Mouse (Mus musculus) liver, embryonic 16.5 days (tissue): ENCODE data around the gene Smc3. TPM values are rescaled to one million over a fixed set of nuclear protein-coding genes. Genes with fewer than 3 reads are reported as not detected.

Experiments
- ATAC-seq: fragments of 200-750 bp; cut with Nextera tagmentation; 2 replicates; pipeline ENCODE4 v1.8.0; 2017; ENCODE audit warnings: low read depth, mild to moderate bottlenecking, moderate number of reproducible peaks, moderate library complexity
- H3K27ac ChIP-seq: fragments of 300-500 bp; sonication (generic); 2 replicates; pipeline ENCODE4 v1.5.1; 2014; ENCODE audit warnings: mild to moderate bottlenecking, low read length
- H3K27me3 ChIP-seq: fragments of 300-500 bp; sonication (generic); 2 replicates; pipeline ENCODE4 v1.6.1; 2014; ENCODE audit warnings: low read depth, low read length, mixed read lengths; ENCODE audit not compliant: control insufficient read depth, insufficient read depth
- H3K36me3 ChIP-seq: fragments of 300-500 bp; sonication (generic); 2 replicates; pipeline ENCODE4 v1.6.1; 2014; ENCODE audit warnings: mild to moderate bottlenecking; ENCODE audit not compliant: control insufficient read depth, insufficient read depth
- H3K4me1 ChIP-seq: fragments of 300-500 bp; sonication (generic); 2 replicates; pipeline ENCODE4 v1.6.1; 2014; ENCODE audit warnings: low read depth, low read length, mixed read lengths; ENCODE audit not compliant: control insufficient read depth
- H3K4me2 ChIP-seq: fragments of 300-500 bp; sonication (generic); 2 replicates; pipeline ENCODE4 v1.6.1; 2014; ENCODE audit warnings: low read depth, low read length, mixed read lengths
- H3K4me3 ChIP-seq: fragments of 300-500 bp; sonication (generic); 2 replicates; pipeline ENCODE4 v1.5.1; 2014; ENCODE audit warnings: low read depth, mild to moderate bottlenecking, low read length
- H3K9ac ChIP-seq: fragments of 300-500 bp; sonication (generic); 2 replicates; pipeline ENCODE4 v1.6.1; 2014; ENCODE audit warnings: low read depth, low read length
- H3K9me3 ChIP-seq: fragments of 300-500 bp; sonication (generic); replicated peaks from 2 replicates; pipeline ENCODE4 v1.6.1; 2016; ENCODE audit warnings: low read length; ENCODE audit not compliant: control insufficient read depth
- WGBS: fragments of 180-500 bp; shearing (Covaris S2); extraction: QIAGEN DNeasy Blood & Tissue Kit; methylation state at CpG from one replicate; pipeline ENCODE4 v1.1.7; 2014; ENCODE audit not compliant: insufficient replicate concordance; 5-methylcytosine and 5-hydroxymethylcytosine counted together
- polyA plus RNA-seq: library from polyadenylated mRNA; unstranded; fragments of >200 nt; fragmentation: Nextera tagmentation; extraction: Ambion mirVana; gene quantifications from 2 replicates; pipeline ENCODE4 v1.2.1, GENCODE M21; 2015

The Smc3 gene
- polyA plus RNA-seq, 1 experiment from 2014 or later, result 27.4 TPM

DNA sequence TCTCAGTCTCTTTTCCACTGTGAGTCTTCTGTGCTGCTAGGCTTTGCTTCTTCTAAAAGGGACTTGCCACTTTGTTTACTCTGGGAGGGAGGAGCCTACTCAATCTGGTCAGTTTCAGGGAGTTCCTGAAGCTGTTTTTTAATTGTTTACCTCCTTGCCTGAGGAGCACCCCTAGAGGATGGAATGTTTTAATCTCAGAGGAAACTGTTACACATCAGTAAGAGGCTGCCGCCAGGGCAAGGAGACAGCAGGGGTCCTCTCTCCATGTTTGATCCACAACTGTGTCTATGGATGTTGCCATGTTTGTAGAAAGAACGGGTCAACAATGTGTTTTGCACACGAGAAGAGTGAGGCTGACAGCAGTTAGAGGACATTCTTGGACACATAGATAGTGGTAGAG lies 39.8 kb upstream of the Smc3 start:
- Histone ChIP-seq H3K36me3 (no peaks in the 10 kb centered on the region), H3K27me3 (no peaks in the 10 kb centered on the region), H3K4me2 (no peak overlapping the region), H3K9me3 (no peaks in the 10 kb centered on the region), H3K9ac (no peak overlapping the region), H3K4me3 (no peak overlapping the region), H3K4me1 (no peaks in the 10 kb centered on the region), H3K27ac (no peak overlapping the region)
- 65% methylated on average over 3 of the region's 3 CpGs for WGBS
- ATAC-seq, result no peak

- H3K27ac ChIP-seq, result no peak overlapping the region
- no peak overlapping the region for H3K9ac ChIP-seq
- 40% methylated on average over 4 of the region's 4 CpGs for WGBS
- no peaks in the 10 kb centered on the region for H3K36me3 ChIP-seq
- H3K4me1 ChIP-seq, result no peaks in the 10 kb centered on the region
- no peak overlapping the region for H3K4me2 ChIP-seq
- no peaks in the 10 kb centered on the region for H3K9me3 ChIP-seq
- H3K4me3 ChIP-seq, result no peak overlapping the region
- peak; percentile 60 for ATAC-seq
- H3K27me3 ChIP-seq, result no peaks in the 10 kb centered on the region
Observed at GRCm38 (mm10) chr19:53564174-53564573, 36.0 kb upstream of the Smc3 start.

DNA sequence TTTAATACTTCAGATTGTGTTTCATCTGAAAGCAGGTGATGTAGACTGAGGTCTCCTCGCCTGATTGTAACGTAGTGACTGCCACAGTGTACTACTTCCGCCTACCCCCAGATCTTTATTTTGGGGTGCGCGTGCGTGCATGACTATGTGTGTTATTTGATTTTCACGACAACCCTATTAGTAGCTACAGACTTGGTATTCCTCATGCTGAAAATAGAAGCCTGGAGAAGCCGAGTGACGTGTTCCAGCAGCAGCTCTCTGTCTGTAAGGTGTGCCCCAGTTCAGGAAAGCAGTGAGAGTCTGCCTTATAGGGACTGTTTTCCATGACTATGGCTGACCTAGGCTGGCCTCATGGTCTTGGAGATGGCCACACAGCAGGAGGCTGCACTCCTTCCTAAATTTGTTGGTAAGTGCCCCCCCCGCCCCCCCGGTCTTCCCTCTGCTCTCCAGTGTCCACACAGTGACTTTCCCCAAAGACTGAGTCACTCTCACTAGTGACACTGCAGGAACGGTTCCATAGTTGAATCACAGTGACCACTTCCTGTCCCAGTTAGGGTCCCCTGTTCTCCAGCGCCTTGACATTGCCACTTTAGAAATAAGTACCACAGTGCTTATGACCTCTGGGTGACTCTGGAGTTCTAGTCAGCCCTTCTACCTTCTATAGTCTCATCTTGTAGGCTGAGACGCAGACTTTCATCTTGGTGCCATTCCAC lies 34.5 kb upstream of the Smc3 start:
- no peaks in the 10 kb centered on the region for H3K9me3 ChIP-seq
- WGBS, result 68% methylated on average over 14 of the region's 14 CpGs

GRCm38 (mm10) chr19:53567864-53568263 lies 32.3 kb upstream of the Smc3 start:
- Histone ChIP-seq H3K4me1 (no peaks in the 10 kb centered on the region), H3K27ac (no peak overlapping the region), H3K4me3 (no peak overlapping the region), H3K4me2 (no peak overlapping the region), H3K36me3 (no peaks in the 10 kb centered on the region), H3K27me3 (no peaks in the 10 kb centered on the region), H3K9ac (no peak overlapping the region), H3K9me3 (no peaks in the 10 kb centered on the region)
- no peak for ATAC-seq
- 34% methylated on average over 11 of the region's 11 CpGs for WGBS

More for the DNA sequence above, 34.5 kb upstream of the Smc3 start:
- H3K36me3 ChIP-seq, result no peaks in the 10 kb centered on the region
- no peak overlapping the region for H3K9ac ChIP-seq
- no peak for ATAC-seq
- no peak overlapping the region for H3K4me2 ChIP-seq
- H3K4me1 ChIP-seq, result no peaks in the 10 kb centered on the region
- no peak overlapping the region for H3K27ac ChIP-seq
- H3K27me3 ChIP-seq, result no peaks in the 10 kb centered on the region
- H3K4me3 ChIP-seq, result no peak overlapping the region

GRCm38 (mm10) chr19:53568553-53568952 lies 31.6 kb upstream of the Smc3 start:
- H3K4me2 ChIP-seq, result no peak overlapping the region
- 47% methylated on average over 3 of the region's 3 CpGs for WGBS

GRCm38 (mm10) chr19:53571056-53571455 lies 29.1 kb upstream of the Smc3 start:
- H3K4me2 ChIP-seq, result no peak overlapping the region
- H3K27me3 ChIP-seq, result no peaks in the 10 kb centered on the region
- H3K9me3 ChIP-seq, result no peaks in the 10 kb centered on the region
- no peaks in the 10 kb centered on the region for H3K4me1 ChIP-seq
- no peaks in the 10 kb centered on the region for H3K36me3 ChIP-seq
- 44% methylated on average over 4 of the region's 4 CpGs for WGBS
- no peak overlapping the region for H3K9ac ChIP-seq
- no peak for ATAC-seq
- H3K27ac ChIP-seq, result no peak overlapping the region
- no peak overlapping the region for H3K4me3 ChIP-seq

More at GRCm38 (mm10) chr19:53568553-53568952, 31.6 kb upstream of the Smc3 start:
- Histone ChIP-seq H3K4me3 (no peak overlapping the region), H3K36me3 (no peaks in the 10 kb centered on the region), H3K27me3 (no peaks in the 10 kb centered on the region), H3K27ac (no peak overlapping the region), H3K9me3 (no peaks in the 10 kb centered on the region), H3K9ac (no peak overlapping the region), H3K4me1 (no peaks in the 10 kb centered on the region)
- no peak for ATAC-seq

DNA sequence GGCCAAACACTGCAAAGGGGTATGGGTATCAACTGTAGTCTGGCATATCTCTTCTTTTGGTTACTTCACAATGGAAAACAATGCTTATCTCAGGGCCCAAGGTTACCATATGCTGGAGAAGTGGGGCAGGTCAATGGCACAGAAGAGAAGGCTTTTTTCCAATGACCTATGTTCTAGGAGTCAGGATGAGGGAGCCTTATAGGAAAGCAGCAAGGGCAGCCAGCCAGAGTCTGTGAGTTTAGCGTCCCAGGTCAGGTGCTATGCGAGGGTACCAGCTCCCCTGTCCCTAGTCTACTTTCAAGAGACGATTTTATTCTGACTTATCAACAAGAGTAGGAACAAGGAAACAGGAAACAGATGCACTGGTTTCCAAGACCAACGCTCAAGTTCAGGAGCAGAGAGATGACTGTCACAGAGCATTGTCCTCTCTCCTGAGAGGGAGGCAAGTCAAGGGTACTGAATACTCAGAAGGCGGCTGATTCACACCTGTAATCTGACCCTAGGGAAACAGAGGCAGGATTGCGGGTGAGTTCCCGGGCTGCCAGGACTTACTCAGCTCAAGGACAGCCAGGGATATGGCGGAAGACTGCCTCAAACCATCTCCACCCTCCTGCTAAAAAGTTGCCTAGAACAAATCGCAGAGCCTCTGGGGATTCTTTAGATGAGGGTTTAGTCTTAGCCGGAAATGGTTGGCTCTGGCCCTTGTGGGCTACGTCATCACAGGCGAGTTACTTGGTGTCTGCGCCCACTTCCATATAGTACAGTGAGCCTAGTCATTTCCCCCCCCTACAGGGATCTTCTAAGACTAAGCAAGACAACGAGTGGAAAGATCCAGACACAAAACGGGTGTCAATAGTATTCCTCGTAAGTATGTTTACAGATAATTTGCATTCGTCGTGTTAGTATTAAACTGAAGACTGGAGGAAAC lies 28.4 kb upstream of the Smc3 start:
- no peak overlapping the region for H3K4me2 ChIP-seq
- no peak overlapping the region for H3K4me3 ChIP-seq
- H3K27ac ChIP-seq, result no peak overlapping the region
- no peaks in the 10 kb centered on the region for H3K9me3 ChIP-seq
- H3K9ac ChIP-seq, result no peak overlapping the region
- no peaks in the 10 kb centered on the region for H3K4me1 ChIP-seq
- H3K36me3 ChIP-seq, result no peaks in the 10 kb centered on the region
- WGBS, result 41% methylated on average over 18 of the region's 18 CpGs
- no peaks in the 10 kb centered on the region for H3K27me3 ChIP-seq
- no peak for ATAC-seq

GRCm38 (mm10) chr19:53572607-53573006 lies 27.6 kb upstream of the Smc3 start:
- 72% methylated on average over 12 of the region's 12 CpGs for WGBS
- H3K4me1 ChIP-seq, result no peaks in the 10 kb centered on the region
- no peaks in the 10 kb centered on the region for H3K36me3 ChIP-seq
- H3K4me2 ChIP-seq, result no peak overlapping the region
- no peak overlapping the region for H3K27ac ChIP-seq
- no peak overlapping the region for H3K4me3 ChIP-seq
- no peak overlapping the region for H3K9ac ChIP-seq
- H3K27me3 ChIP-seq, result no peaks in the 10 kb centered on the region
- ATAC-seq, result 0 out of 2 replicates have a peak, but pooled peaks have one; percentile 32
- no peaks in the 10 kb centered on the region for H3K9me3 ChIP-seq

GRCm38 (mm10) chr19:53573151-53573550 lies 27.0 kb upstream of the Smc3 start:
- no peaks in the 10 kb centered on the region for H3K9me3 ChIP-seq
- no peaks in the 10 kb centered on the region for H3K36me3 ChIP-seq
- H3K4me1 ChIP-seq, result no peaks in the 10 kb centered on the region
- H3K9ac ChIP-seq, result no peak overlapping the region
- no peaks in the 10 kb centered on the region for H3K27me3 ChIP-seq
- no peak overlapping the region for H3K27ac ChIP-seq
- no peak overlapping the region for H3K4me2 ChIP-seq
- 58% methylated on average over 3 of the region's 3 CpGs for WGBS
- no peak for ATAC-seq
- H3K4me3 ChIP-seq, result no peak overlapping the region
